Mouse (Mus musculus): ENCODE measurements around the gene Efcab9. TPM values are rescaled to one million over a fixed set of nuclear protein-coding genes. Genes with fewer than 3 reads are reported as not detected.

Efcab9 gene
- polyA plus RNA-seq, 1 experiment from 2014 or later: not detected

- Histone ChIP-seq H3K4me3 (ENCODE audit: low read length) (no peak overlapping the region), H3K27me3 (replicated peaks; ENCODE audit: control insufficient read depth, insufficient read depth, low read length) (no peaks in the 10 kb centered on the region), H3K9ac (ENCODE audit: low read depth, low read length) (no peak overlapping the region), H3K4me1 (ENCODE audit: control insufficient read depth, insufficient read depth, low read depth, low read length) (peaks cover 6% of the 10 kb centered on the region; the same call in 1 of the 2 replicates), H3K9me3 (ENCODE audit: control insufficient read depth, low read length) (no peaks in the 10 kb centered on the region), H3K4me2 (ENCODE audit: low read length) (no peak overlapping the region), H3K27ac (ENCODE audit: low read depth, low read length) (no peak overlapping the region), H3K36me3 (ENCODE audit: control insufficient read depth, insufficient read depth, low read length) (no peaks in the 10 kb centered on the region)
- ATAC-seq: no peak
- WGBS: 92% methylated on average over 7 of the region's 7 CpGs
Observed at GRCm38 (mm10) chr11:32568060-32568459, 36.2 kb upstream of the Efcab9 start.

GRCm38 (mm10) chr11:32567000-32567855, 35.3 kb upstream of the Efcab9 start:
- ATAC-seq: peak; percentile 25; the same call in 1 of the 2 replicates
- 68% methylated on average over 10 of the region's 10 CpGs for WGBS
- no peak overlapping the region for H3K9ac ChIP-seq (ENCODE audit: low read depth, low read length)

GRCm38 (mm10) chr11:32566184-32566583, 34.3 kb upstream of the Efcab9 start:
- H3K9me3 ChIP-seq (ENCODE audit: control insufficient read depth, low read length): no peaks in the 10 kb centered on the region
- ATAC-seq: no peak
- H3K27ac ChIP-seq (ENCODE audit: low read depth, low read length): no peak overlapping the region
- no peak overlapping the region for H3K9ac ChIP-seq (ENCODE audit: low read depth, low read length)
- no peaks in the 10 kb centered on the region for H3K27me3 ChIP-seq (replicated peaks; ENCODE audit: control insufficient read depth, insufficient read depth, low read length)
- 91% methylated on average over 6 of the region's 6 CpGs for WGBS
- H3K4me1 ChIP-seq (ENCODE audit: control insufficient read depth, insufficient read depth, low read depth, low read length): peaks cover 6% of the 10 kb centered on the region; the same call in 1 of the 2 replicates
- no peak overlapping the region for H3K4me2 ChIP-seq (ENCODE audit: low read length)
- no peaks in the 10 kb centered on the region for H3K36me3 ChIP-seq (ENCODE audit: control insufficient read depth, insufficient read depth, low read length)
- no peak overlapping the region for H3K4me3 ChIP-seq (ENCODE audit: low read length)

More at GRCm38 (mm10) chr11:32567000-32567855, 35.3 kb upstream of the Efcab9 start:
- Histone ChIP-seq H3K27me3 (replicated peaks; ENCODE audit: control insufficient read depth, insufficient read depth, low read length) (no peaks in the 10 kb centered on the region), H3K4me3 (ENCODE audit: low read length) (no peak overlapping the region), H3K4me1 (ENCODE audit: control insufficient read depth, insufficient read depth, low read depth, low read length) (peaks cover 6% of the 10 kb centered on the region; the same call in 1 of the 2 replicates), H3K9me3 (ENCODE audit: control insufficient read depth, low read length) (no peaks in the 10 kb centered on the region), H3K4me2 (ENCODE audit: low read length) (no peak overlapping the region), H3K36me3 (ENCODE audit: control insufficient read depth, insufficient read depth, low read length) (no peaks in the 10 kb centered on the region), H3K27ac (ENCODE audit: low read depth, low read length) (no peak overlapping the region)

- H3K4me1 ChIP-seq (ENCODE audit: control insufficient read depth, insufficient read depth, low read depth, low read length): peaks cover 6% of the 10 kb centered on the region; the same call in 1 of the 2 replicates
- 53% methylated on average over 8 of the region's 8 CpGs for WGBS
- no peak overlapping the region for H3K4me2 ChIP-seq (ENCODE audit: low read length)
- H3K9ac ChIP-seq (ENCODE audit: low read depth, low read length): no peak overlapping the region
- no peak for ATAC-seq
- H3K9me3 ChIP-seq (ENCODE audit: control insufficient read depth, low read length): no peaks in the 10 kb centered on the region
- H3K4me3 ChIP-seq (ENCODE audit: low read length): no peak overlapping the region
- no peak overlapping the region for H3K27ac ChIP-seq (ENCODE audit: low read depth, low read length)
- no peaks in the 10 kb centered on the region for H3K27me3 ChIP-seq (replicated peaks; ENCODE audit: control insufficient read depth, insufficient read depth, low read length)
- no peaks in the 10 kb centered on the region for H3K36me3 ChIP-seq (ENCODE audit: control insufficient read depth, insufficient read depth, low read length)
Observed at GRCm38 (mm10) chr11:32565088-32565487, 33.2 kb upstream of the Efcab9 start.

GRCm38 (mm10) chr11:32564629-32565028, 32.7 kb upstream of the Efcab9 start:
- no peak overlapping the region for H3K9ac ChIP-seq (ENCODE audit: low read depth, low read length)
- ATAC-seq: no peak
- H3K27me3 ChIP-seq (replicated peaks; ENCODE audit: control insufficient read depth, insufficient read depth, low read length): no peaks in the 10 kb centered on the region
- H3K4me1 ChIP-seq (ENCODE audit: control insufficient read depth, insufficient read depth, low read depth, low read length): peaks cover 6% of the 10 kb centered on the region; the same call in 1 of the 2 replicates
- WGBS: 78% methylated on average over 4 of the region's 4 CpGs
- H3K36me3 ChIP-seq (ENCODE audit: control insufficient read depth, insufficient read depth, low read length): no peaks in the 10 kb centered on the region
- no peak overlapping the region for H3K4me2 ChIP-seq (ENCODE audit: low read length)
- H3K4me3 ChIP-seq (ENCODE audit: low read length): no peak overlapping the region
- H3K27ac ChIP-seq (ENCODE audit: low read depth, low read length): no peak overlapping the region
- no peaks in the 10 kb centered on the region for H3K9me3 ChIP-seq (ENCODE audit: control insufficient read depth, low read length)

- H3K4me2 ChIP-seq (ENCODE audit: low read length): no peak overlapping the region
- H3K9ac ChIP-seq (ENCODE audit: low read depth, low read length): no peak overlapping the region
- H3K27ac ChIP-seq (ENCODE audit: low read depth, low read length): no peak overlapping the region
- ATAC-seq: no peak
- H3K4me3 ChIP-seq (ENCODE audit: low read length): no peak overlapping the region
- H3K4me1 ChIP-seq (ENCODE audit: control insufficient read depth, insufficient read depth, low read depth, low read length): peaks cover 6% of the 10 kb centered on the region; the same call in 1 of the 2 replicates
- no peaks in the 10 kb centered on the region for H3K27me3 ChIP-seq (replicated peaks; ENCODE audit: control insufficient read depth, insufficient read depth, low read length)
- no peaks in the 10 kb centered on the region for H3K9me3 ChIP-seq (ENCODE audit: control insufficient read depth, low read length)
- H3K36me3 ChIP-seq (ENCODE audit: control insufficient read depth, insufficient read depth, low read length): no peaks in the 10 kb centered on the region
- WGBS: 39% methylated on average over 3 of the region's 3 CpGs
Observed at GRCm38 (mm10) chr11:32563660-32564059, 31.8 kb upstream of the Efcab9 start.

GRCm38 (mm10) chr11:32562706-32563105, 30.8 kb upstream of the Efcab9 start:
- H3K4me3 ChIP-seq (ENCODE audit: low read length): no peak overlapping the region
- ATAC-seq: no peak
- 73% methylated on average over 5 of the region's 5 CpGs for WGBS
- H3K4me2 ChIP-seq (ENCODE audit: low read length): no peak overlapping the region
- H3K9me3 ChIP-seq (ENCODE audit: control insufficient read depth, low read length): no peaks in the 10 kb centered on the region
- H3K27ac ChIP-seq (ENCODE audit: low read depth, low read length): no peak overlapping the region
- no peak overlapping the region for H3K9ac ChIP-seq (ENCODE audit: low read depth, low read length)
- H3K36me3 ChIP-seq (ENCODE audit: control insufficient read depth, insufficient read depth, low read length): no peaks in the 10 kb centered on the region
- H3K4me1 ChIP-seq (ENCODE audit: control insufficient read depth, insufficient read depth, low read depth, low read length): peaks cover 6% of the 10 kb centered on the region; the same call in 1 of the 2 replicates
- no peaks in the 10 kb centered on the region for H3K27me3 ChIP-seq (replicated peaks; ENCODE audit: control insufficient read depth, insufficient read depth, low read length)

- H3K4me1 ChIP-seq (ENCODE audit: control insufficient read depth, insufficient read depth, low read depth, low read length): no peaks in the 10 kb centered on the region
- no peak overlapping the region for H3K4me2 ChIP-seq (ENCODE audit: low read length)
- no peaks in the 10 kb centered on the region for H3K9me3 ChIP-seq (ENCODE audit: control insufficient read depth, low read length)
- H3K4me3 ChIP-seq (ENCODE audit: low read length): no peak overlapping the region
- H3K27me3 ChIP-seq (replicated peaks; ENCODE audit: control insufficient read depth, insufficient read depth, low read length): no peaks in the 10 kb centered on the region
- 75% methylated on average over 10 of the region's 10 CpGs for WGBS
- H3K9ac ChIP-seq (ENCODE audit: low read depth, low read length): no peak overlapping the region
- no peaks in the 10 kb centered on the region for H3K36me3 ChIP-seq (ENCODE audit: control insufficient read depth, insufficient read depth, low read length)
- no peak for ATAC-seq
- no peak overlapping the region for H3K27ac ChIP-seq (ENCODE audit: low read depth, low read length)
Observed at GRCm38 (mm10) chr11:32561465-32562355, 29.8 kb upstream of the Efcab9 start.
